Mouse (Mus musculus): ENCODE measurements at regions not wholly inside any gene's neighbourhood (a gene's known extent, or its start where the extent isn't known, plus 50 kb on each side); places are given as distances from the start of the nearest gene placed in this dataset.

GRCm38 (mm10) chr3:139947247-139947646, 741.8 kb downstream of the Stpg2 start:
- Histone ChIP-seq H3K4me1 (ENCODE audit: control insufficient read depth in 2 of 2, insufficient read depth in 2 of 2, low read length in 2 of 2) (no peaks in the 10 kb centered on the region), H3K27ac (replicated peaks in 1 of 2; ENCODE audit: control insufficient read depth in 1 of 2, insufficient read depth in 1 of 2, low read depth in 2 of 2, low read length in 2 of 2) (no peak overlapping the region), H3K4me3 (ENCODE audit: control insufficient read depth in 1 of 2, insufficient read depth in 1 of 2, low read depth in 1 of 2, low read length in 2 of 2) (no peak overlapping the region), H3K27me3 (ENCODE audit: control insufficient read depth, insufficient read depth, low read length) (no peaks in the 10 kb centered on the region), H3K9me3 (ENCODE audit: control insufficient read depth, low read length) (no peaks in the 10 kb centered on the region), H3K4me2 (ENCODE audit: low read length) (no peak overlapping the region), H3K9ac (ENCODE audit: low read length) (no peak overlapping the region), H3K36me3 (ENCODE audit: control insufficient read depth, insufficient read depth, low read length) (no peaks in the 10 kb centered on the region)
- ATAC-seq (ENCODE audit: insufficient number of reproducible peaks, insufficient read depth, low FRiP score, low read depth) = no peak
- 68% methylated on average over 4 of the region's 4 CpGs for WGBS

- Histone ChIP-seq H3K36me3 (ENCODE audit: control insufficient read depth, insufficient read depth, low read length) (no peaks in the 10 kb centered on the region), H3K4me2 (ENCODE audit: low read length) (no peak overlapping the region), H3K4me1 (ENCODE audit: control insufficient read depth in 2 of 2, insufficient read depth in 2 of 2, low read length in 2 of 2) (no peaks in the 10 kb centered on the region), H3K9ac (ENCODE audit: low read length) (no peak overlapping the region), H3K27ac (replicated peaks in 1 of 2; ENCODE audit: control insufficient read depth in 1 of 2, insufficient read depth in 1 of 2, low read depth in 2 of 2, low read length in 2 of 2) (no peak overlapping the region), H3K4me3 (ENCODE audit: control insufficient read depth in 1 of 2, insufficient read depth in 1 of 2, low read depth in 1 of 2, low read length in 2 of 2) (no peak overlapping the region), H3K9me3 (ENCODE audit: control insufficient read depth, low read length) (no peaks in the 10 kb centered on the region), H3K27me3 (ENCODE audit: control insufficient read depth, insufficient read depth, low read length) (no peaks in the 10 kb centered on the region)
- no peak for ATAC-seq (ENCODE audit: insufficient number of reproducible peaks, insufficient read depth, low FRiP score, low read depth)
- WGBS = 59% methylated on average over 4 of the region's 4 CpGs
These were observed 743.6 kb downstream of the Stpg2 start for GRCm38 (mm10) chr3:139949096-139949495.

GRCm38 (mm10) chr3:139950016-139950705, 744.7 kb downstream of the Stpg2 start:
- Histone ChIP-seq H3K27ac (replicated peaks in 1 of 2; ENCODE audit: control insufficient read depth in 1 of 2, insufficient read depth in 1 of 2, low read depth in 2 of 2, low read length in 2 of 2) (no peak overlapping the region), H3K27me3 (ENCODE audit: control insufficient read depth, insufficient read depth, low read length) (no peaks in the 10 kb centered on the region), H3K9me3 (ENCODE audit: control insufficient read depth, low read length) (no peaks in the 10 kb centered on the region), H3K9ac (ENCODE audit: low read length) (no peak overlapping the region), H3K4me3 (ENCODE audit: control insufficient read depth in 1 of 2, insufficient read depth in 1 of 2, low read depth in 1 of 2, low read length in 2 of 2) (no peak overlapping the region), H3K36me3 (ENCODE audit: control insufficient read depth, insufficient read depth, low read length) (no peaks in the 10 kb centered on the region), H3K4me2 (ENCODE audit: low read length) (no peak overlapping the region), H3K4me1 (ENCODE audit: control insufficient read depth in 2 of 2, insufficient read depth in 2 of 2, low read length in 2 of 2) (no peaks in the 10 kb centered on the region)
- WGBS = 74% methylated on average over 8 of the region's 8 CpGs
- no peak for ATAC-seq (ENCODE audit: insufficient number of reproducible peaks, insufficient read depth, low FRiP score, low read depth)

- WGBS = 82% methylated on average over 8 of the region's 8 CpGs
- ATAC-seq (ENCODE audit: insufficient number of reproducible peaks, insufficient read depth, low FRiP score, low read depth) = no peak
These were observed 746.0 kb downstream of the Stpg2 start for GRCm38 (mm10) chr3:139951516-139951915.

GRCm38 (mm10) chr3:139978172-139978571, 772.7 kb downstream of the Stpg2 start:
- no peak overlapping the region for H3K27ac ChIP-seq (replicated peaks in 1 of 2; ENCODE audit: control insufficient read depth in 1 of 2, insufficient read depth in 1 of 2, low read depth in 2 of 2, low read length in 2 of 2)
- no peak overlapping the region for H3K4me2 ChIP-seq (ENCODE audit: low read length)
- no peak overlapping the region for H3K4me3 ChIP-seq (ENCODE audit: control insufficient read depth in 1 of 2, insufficient read depth in 1 of 2, low read depth in 1 of 2, low read length in 2 of 2)
- H3K27me3 ChIP-seq (ENCODE audit: control insufficient read depth, insufficient read depth, low read length) = no peaks in the 10 kb centered on the region
- no peaks in the 10 kb centered on the region for H3K4me1 ChIP-seq (ENCODE audit: control insufficient read depth in 2 of 2, insufficient read depth in 2 of 2, low read length in 2 of 2)
- no peak for ATAC-seq (ENCODE audit: insufficient number of reproducible peaks, insufficient read depth, low FRiP score, low read depth)
- peaks cover 7% of the 10 kb centered on the region for H3K9me3 ChIP-seq (ENCODE audit: control insufficient read depth, low read length)
- no peak overlapping the region for H3K9ac ChIP-seq (ENCODE audit: low read length)
- H3K36me3 ChIP-seq (ENCODE audit: control insufficient read depth, insufficient read depth, low read length) = no peaks in the 10 kb centered on the region
- WGBS = 79% methylated on average over 1 of the region's 1 CpGs

More at GRCm38 (mm10) chr3:139951516-139951915, 746.0 kb downstream of the Stpg2 start:
- no peak overlapping the region for H3K4me2 ChIP-seq (ENCODE audit: low read length)
- H3K36me3 ChIP-seq (ENCODE audit: control insufficient read depth, insufficient read depth, low read length) = no peaks in the 10 kb centered on the region
- no peak overlapping the region for H3K9ac ChIP-seq (ENCODE audit: low read length)
- H3K9me3 ChIP-seq (ENCODE audit: control insufficient read depth, low read length) = no peaks in the 10 kb centered on the region
- no peaks in the 10 kb centered on the region for H3K4me1 ChIP-seq (ENCODE audit: control insufficient read depth in 2 of 2, insufficient read depth in 2 of 2, low read length in 2 of 2)
- no peaks in the 10 kb centered on the region for H3K27me3 ChIP-seq (ENCODE audit: control insufficient read depth, insufficient read depth, low read length)
- H3K4me3 ChIP-seq (ENCODE audit: control insufficient read depth in 1 of 2, insufficient read depth in 1 of 2, low read depth in 1 of 2, low read length in 2 of 2) = no peak overlapping the region
- H3K27ac ChIP-seq (replicated peaks in 1 of 2; ENCODE audit: control insufficient read depth in 1 of 2, insufficient read depth in 1 of 2, low read depth in 2 of 2, low read length in 2 of 2) = no peak overlapping the region

- Histone ChIP-seq H3K4me1 (ENCODE audit: control insufficient read depth in 2 of 2, insufficient read depth in 2 of 2, low read length in 2 of 2) (no peaks in the 10 kb centered on the region), H3K4me2 (ENCODE audit: low read length) (no peak overlapping the region), H3K4me3 (ENCODE audit: control insufficient read depth in 1 of 2, insufficient read depth in 1 of 2, low read depth in 1 of 2, low read length in 2 of 2) (no peak overlapping the region), H3K9ac (ENCODE audit: low read length) (no peak overlapping the region), H3K27me3 (ENCODE audit: control insufficient read depth, insufficient read depth, low read length) (no peaks in the 10 kb centered on the region), H3K9me3 (ENCODE audit: control insufficient read depth, low read length) (no peaks in the 10 kb centered on the region), H3K36me3 (ENCODE audit: control insufficient read depth, insufficient read depth, low read length) (no peaks in the 10 kb centered on the region), H3K27ac (replicated peaks in 1 of 2; ENCODE audit: control insufficient read depth in 1 of 2, insufficient read depth in 1 of 2, low read depth in 2 of 2, low read length in 2 of 2) (no peak overlapping the region)
- no peak for ATAC-seq (ENCODE audit: insufficient number of reproducible peaks, insufficient read depth, low FRiP score, low read depth)
- WGBS = 66% methylated on average over 4 of the region's 4 CpGs
These were observed 780.5 kb downstream of the Stpg2 start for GRCm38 (mm10) chr3:139985830-139986481.

- Histone ChIP-seq H3K36me3 (ENCODE audit: control insufficient read depth, insufficient read depth, low read length) (no peaks in the 10 kb centered on the region), H3K27me3 (ENCODE audit: control insufficient read depth, insufficient read depth, low read length) (no peaks in the 10 kb centered on the region), H3K27ac (replicated peaks in 1 of 2; ENCODE audit: control insufficient read depth in 1 of 2, insufficient read depth in 1 of 2, low read depth in 2 of 2, low read length in 2 of 2) (no peak overlapping the region), H3K4me1 (ENCODE audit: control insufficient read depth in 2 of 2, insufficient read depth in 2 of 2, low read length in 2 of 2) (no peaks in the 10 kb centered on the region), H3K4me2 (ENCODE audit: low read length) (no peak overlapping the region), H3K9me3 (ENCODE audit: control insufficient read depth, low read length) (no peaks in the 10 kb centered on the region), H3K9ac (ENCODE audit: low read length) (no peak overlapping the region), H3K4me3 (ENCODE audit: control insufficient read depth in 1 of 2, insufficient read depth in 1 of 2, low read depth in 1 of 2, low read length in 2 of 2) (no peak overlapping the region)
- WGBS = 31% methylated on average over 1 of the region's 1 CpGs
- no peak for ATAC-seq (ENCODE audit: insufficient number of reproducible peaks, insufficient read depth, low FRiP score, low read depth)
These were observed 783.4 kb downstream of the Stpg2 start for GRCm38 (mm10) chr3:139988938-139989337.

GRCm38 (mm10) chr3:139989380-139989779, 783.9 kb downstream of the Stpg2 start:
- H3K4me3 ChIP-seq (ENCODE audit: control insufficient read depth in 1 of 2, insufficient read depth in 1 of 2, low read depth in 1 of 2, low read length in 2 of 2) = no peak overlapping the region

More at GRCm38 (mm10) chr3:139989380-139989779, 783.9 kb downstream of the Stpg2 start:
- H3K27ac ChIP-seq (replicated peaks in 1 of 2; ENCODE audit: control insufficient read depth in 1 of 2, insufficient read depth in 1 of 2, low read depth in 2 of 2, low read length in 2 of 2) = no peak overlapping the region
- H3K4me2 ChIP-seq (ENCODE audit: low read length) = no peak overlapping the region
- H3K27me3 ChIP-seq (ENCODE audit: control insufficient read depth, insufficient read depth, low read length) = no peaks in the 10 kb centered on the region
- no peaks in the 10 kb centered on the region for H3K9me3 ChIP-seq (ENCODE audit: control insufficient read depth, low read length)
- no peaks in the 10 kb centered on the region for H3K36me3 ChIP-seq (ENCODE audit: control insufficient read depth, insufficient read depth, low read length)
- no peak overlapping the region for H3K9ac ChIP-seq (ENCODE audit: low read length)
- ATAC-seq (ENCODE audit: insufficient number of reproducible peaks, insufficient read depth, low FRiP score, low read depth) = no peak
- H3K4me1 ChIP-seq (ENCODE audit: control insufficient read depth in 2 of 2, insufficient read depth in 2 of 2, low read length in 2 of 2) = no peaks in the 10 kb centered on the region
